Mouse (Mus musculus): ENCODE results near the gene Slc1a3.

Gene Slc1a3

DNA sequence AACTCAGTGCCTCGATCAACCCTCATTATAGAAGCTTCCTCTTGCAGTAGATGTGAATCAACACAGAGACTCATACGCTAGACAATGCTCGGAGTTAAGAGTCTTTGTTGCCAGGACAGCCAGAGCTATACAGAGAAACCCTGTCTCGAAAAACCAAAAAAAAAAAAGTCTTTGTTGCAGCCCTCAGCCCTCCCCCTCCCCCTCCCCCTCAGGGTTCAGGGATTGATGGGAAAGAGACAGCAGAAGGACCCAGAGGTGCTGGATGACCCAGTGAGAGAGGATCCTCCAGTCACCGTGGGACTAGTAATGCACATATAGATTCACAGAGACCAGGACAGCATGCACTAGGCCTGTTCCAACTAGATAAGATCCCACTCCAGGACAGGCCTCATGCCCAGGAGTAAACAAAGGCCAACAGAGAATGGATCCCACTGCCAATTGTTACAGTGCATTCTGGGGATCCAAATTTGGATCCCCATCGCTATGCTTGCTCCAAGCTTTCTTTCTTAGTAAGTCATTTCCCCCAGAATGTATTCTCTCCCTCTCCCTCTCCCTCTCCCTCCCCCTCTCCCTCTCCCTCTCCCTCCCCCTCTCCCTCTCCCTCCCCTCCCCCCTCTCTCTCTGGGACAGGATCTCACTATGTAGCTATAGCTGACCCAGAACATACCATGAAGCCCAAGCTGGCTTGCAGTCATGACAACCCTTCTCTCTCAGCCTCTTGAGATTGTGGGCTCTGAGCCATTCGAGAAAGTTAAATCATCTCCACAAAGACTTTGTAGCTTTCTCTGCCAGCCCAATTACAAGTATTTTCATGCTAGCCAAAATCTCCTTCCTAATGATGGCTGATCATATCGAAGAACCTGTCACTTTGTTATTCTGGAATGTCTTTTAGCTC lies 52.2 kb downstream of the Slc1a3 start:
- no peak for DNase-seq (ENCODE audit: low spot score)

DNA sequence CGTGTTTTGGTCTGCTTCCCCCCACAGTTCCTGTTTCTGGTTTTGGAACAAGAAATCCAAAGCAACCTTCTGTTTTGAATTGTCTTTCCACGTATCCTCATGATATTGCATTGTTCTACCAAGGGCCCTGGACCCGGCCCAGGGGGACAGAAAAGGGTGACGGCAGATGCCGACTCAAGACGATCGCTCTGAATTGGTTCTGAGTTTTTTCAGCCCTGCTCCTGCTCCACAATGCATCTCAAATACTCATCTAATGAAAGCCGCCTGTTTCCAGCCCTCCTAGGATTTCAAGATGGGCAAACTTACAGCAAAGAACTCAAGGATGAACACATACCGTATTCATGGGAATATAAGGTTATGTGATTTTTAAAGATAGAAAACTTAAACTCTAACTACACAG lies 55.3 kb downstream of the Slc1a3 start:
- DNase-seq (ENCODE audit: low spot score): no peak

DNA sequence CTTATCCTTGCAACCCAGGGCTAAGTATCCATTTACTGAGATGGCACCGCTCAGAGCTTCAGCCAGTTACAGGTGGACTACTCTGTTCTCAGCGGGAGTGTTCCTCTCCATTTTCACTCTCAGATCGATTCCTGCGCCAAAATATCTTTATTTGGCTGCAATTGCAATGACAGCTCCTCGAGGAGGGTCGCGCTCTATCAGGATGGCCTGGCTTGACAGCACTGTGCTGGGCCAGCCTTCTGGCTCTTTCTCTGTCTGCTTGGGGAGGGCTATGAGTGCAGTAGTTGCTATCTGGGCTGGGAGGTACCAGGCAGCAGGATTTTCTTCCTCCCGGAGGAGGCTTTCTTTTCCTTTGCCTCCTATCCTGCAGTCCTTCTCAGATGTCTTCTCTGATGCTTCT lies 57.9 kb downstream of the Slc1a3 start:
- no peak for DNase-seq (ENCODE audit: low spot score)

DNA sequence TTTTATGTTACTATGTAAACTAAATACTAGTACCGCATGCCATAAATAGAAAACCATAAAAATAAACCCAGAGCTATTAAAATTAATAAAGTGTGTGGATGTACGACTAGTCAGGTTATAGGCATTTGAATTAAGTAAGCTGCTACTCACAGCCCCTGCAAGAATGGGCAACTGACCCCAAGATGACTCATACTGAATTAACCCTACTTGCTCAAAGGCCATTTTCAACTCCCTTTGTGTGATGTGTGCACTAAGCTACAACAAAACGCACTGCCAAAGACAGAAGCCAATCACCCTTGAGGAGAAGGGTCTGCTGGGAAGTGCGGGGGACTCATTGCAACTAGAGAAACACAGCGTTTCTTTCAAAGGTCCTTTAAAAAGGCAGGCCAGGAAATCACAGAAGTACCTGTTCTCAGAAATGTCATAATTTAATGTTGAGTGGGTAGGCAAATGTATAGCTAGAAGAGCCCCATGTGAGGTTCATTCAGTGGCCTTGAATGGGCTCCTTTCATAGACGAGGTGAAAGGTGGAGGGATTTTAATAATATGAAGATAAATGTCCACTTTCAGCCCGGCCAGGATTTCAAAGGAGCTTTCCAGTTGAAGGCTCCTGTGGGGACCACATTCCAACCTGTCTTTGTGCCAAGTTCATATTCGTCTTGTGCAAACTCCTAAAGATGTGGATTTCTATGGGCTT lies 66.4 kb downstream of the Slc1a3 start:
- DNase-seq (ENCODE audit: low spot score): no peak

DNA sequence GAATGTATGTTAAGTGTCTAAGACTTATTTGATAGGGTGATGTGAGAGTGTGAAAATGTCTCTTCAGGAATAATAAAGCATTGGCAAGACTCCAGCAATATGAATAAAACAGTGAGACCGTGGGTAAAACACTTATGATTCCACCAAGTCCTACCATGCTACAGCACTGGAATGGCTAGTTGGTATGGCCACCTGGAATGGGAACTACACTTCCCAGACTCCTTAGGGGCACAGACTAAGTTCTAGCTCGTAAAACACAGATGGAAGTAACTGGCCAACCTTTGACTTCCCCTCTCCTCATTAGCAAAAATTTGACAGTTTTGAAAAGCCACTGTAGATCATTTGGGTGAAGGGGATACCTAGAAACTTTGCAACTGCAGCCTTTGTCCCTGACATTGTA lies 70.7 kb downstream of the Slc1a3 start:
- DNase-seq (ENCODE audit: low spot score): no peak

DNA sequence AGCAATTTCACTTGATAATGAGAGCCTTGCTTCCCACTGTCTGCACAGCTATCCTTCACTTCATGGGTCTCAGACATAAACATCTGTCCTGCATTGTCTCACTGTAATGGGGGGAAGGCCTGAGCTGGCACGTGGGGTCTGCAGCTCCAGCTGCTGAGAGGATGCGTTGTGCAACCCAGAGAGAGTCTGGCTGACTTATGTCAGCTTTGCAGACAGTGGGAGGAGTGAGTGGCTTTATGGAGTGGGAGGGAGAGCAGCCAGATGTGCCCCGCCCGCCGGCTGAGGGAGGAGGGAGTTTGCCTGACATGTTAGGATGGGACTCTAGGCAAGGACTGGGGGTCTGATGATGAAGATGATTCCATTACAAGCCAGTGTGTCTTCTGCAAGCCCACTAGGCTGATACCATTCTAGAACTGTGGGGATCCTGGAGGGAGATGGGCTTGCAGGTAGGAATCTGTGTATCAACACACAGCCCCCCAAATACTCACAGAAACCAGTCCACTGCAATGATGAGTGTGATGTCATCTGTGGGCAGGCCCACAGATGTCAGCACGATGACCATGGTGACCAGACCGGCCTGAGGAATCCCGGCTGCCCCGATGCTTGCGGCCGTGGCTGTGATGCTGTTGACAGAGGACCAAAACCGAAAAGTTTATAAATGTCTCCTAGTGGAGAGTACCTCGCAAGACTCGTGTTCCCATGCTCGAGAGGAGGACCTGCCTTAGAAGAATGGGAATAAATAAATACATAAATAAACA lies 71.8 kb downstream of the Slc1a3 start:
- no peak for DNase-seq (ENCODE audit: low spot score)

DNA sequence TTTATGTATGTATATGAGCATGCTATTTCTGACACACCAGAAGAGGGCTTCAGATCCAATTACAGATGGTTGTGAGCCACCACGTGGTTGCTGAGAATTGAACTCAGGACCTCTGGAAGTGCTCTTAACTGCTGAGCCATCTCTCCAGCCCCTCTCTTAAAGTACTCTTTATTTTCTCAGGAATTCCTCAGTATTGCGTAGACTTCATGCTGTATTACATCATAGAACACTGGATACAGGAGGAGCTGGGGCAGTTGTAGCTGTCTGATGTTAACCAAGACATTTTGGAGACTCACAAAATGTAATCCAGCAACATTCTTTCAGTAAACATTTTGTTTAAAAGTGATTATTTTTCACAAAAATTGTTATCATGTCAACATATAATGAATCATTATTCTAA lies 73.3 kb downstream of the Slc1a3 start:
- DNase-seq (ENCODE audit: low spot score): no peak

DNA sequence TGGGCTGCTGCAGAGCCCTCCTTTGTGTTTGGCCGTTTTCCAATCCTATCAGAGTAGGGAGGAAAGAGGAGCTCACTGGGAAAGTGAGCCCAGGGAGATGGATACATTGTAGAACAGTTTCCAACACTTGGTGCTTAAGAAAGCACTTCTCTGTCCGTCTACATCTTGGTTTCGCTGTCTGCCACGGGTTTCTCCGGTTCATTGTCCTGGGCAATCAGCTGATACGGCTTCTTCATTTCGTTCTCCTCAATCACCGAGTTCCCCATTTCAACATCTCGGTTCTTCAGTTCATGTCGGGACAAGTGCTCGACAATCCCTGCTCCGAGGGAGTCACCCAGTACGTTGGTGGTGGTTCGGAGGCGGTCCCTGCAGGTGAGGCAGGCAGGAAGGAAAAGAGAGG lies 74.6 kb downstream of the Slc1a3 start:
- no peak for DNase-seq (ENCODE audit: low spot score)

DNA sequence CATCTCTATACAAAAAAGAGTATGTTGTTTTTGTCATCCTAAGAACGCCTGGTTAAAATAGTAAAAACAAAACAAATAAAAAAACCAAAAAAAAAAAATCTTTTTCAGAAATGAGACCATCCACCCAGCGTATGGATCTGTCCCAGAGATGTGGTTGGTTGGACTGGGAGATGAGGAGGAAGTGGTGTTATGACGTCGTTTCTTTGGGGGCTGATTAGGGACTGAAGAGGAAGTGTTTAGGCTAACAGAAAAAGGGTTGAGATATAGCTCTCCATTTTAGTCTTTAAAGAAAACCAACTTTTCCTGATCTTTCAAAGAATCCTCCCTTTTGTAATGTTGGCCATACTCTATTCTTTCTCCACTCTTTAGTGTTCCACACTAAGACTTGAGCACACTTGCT lies 75.8 kb downstream of the Slc1a3 start:
- no peak for DNase-seq (ENCODE audit: low spot score)

DNA sequence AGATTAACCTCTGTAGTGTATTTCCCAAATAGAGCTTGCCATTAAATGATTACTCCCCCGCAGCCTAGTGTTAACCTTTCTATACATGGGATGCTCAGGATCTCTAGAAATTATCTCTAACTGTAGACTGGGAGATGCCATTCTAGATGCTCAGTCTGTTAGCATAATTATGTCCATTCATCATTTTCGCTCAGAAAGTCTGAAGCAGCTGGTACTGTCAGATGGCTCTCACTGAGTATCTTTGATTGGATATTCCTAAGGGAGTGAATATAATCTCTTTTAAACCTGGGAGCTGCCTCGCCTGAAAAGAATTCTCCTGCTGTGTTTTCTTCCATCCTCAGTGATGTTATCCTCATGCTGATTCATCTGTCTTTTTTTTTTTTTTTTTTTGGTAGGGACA lies 76.2 kb downstream of the Slc1a3 start:
- DNase-seq (ENCODE audit: low spot score): no peak

DNA sequence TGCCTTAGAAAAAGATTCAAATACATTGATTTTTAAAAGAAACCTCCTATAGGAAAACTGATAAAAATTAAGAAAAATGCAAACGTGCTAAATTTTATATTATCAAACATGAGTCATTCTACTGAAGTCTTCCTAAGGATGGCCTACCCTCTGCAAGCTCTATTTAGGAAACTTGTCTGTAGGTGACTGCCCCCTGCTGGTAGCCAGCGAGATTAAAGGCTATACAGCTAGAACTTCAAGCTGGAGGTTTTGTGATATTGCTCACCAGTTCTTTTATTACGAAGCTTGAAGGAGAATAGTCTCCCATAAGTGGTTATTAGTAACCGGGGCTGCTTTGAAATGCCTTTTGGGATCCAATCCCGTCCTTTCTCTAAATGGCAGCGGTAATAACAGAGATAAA lies 77.2 kb downstream of the Slc1a3 start:
- peak; percentile 57 for DNase-seq (ENCODE audit: low spot score)

DNA sequence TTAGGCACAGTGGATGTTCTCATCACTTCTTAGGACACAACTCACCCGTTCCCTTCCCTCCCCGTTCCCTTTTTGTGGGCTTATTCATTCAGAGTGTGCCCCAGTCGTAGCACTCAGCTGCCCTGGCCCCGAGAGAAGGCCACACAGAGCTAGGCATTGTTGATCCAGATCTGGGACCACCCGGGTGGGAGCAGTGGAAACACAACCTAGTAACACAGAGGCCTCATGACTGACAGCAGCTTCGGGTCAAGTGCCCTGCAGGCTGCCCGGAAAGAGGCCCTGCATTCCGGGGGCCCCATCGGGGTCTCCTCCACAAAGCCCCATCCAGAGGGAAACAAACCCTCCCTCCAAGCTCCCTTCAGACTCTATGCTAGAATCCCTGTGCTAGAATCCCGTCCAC lies 78.2 kb downstream of the Slc1a3 start:
- no peak for DNase-seq (ENCODE audit: low spot score)

DNA sequence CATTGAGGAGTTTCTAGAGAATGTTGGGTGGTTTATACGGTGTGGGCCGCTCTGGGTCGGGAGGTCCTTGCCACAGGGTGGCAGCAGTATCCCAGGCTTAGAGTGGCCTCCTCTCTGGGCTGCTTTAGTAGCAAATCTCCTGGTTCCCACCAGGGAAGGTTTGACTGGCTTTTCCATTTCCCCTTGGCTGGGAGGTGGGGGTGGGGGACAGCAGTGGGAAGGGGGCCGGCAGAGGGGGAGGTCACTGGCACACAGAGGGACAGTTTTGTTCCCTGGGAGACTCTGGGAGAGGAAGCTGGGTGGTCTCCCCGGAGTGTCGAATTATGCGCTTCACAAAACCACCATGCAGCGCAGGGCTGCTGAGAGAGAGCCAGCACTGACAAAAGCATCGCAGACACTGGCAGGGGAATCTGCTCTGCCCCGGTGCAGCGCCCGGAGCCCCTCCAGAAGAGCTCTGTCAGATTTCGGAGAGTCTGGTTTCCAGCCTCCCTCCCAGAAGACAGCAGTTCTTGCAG lies 81.2 kb downstream of the Slc1a3 start:
- peak; percentile 61 for DNase-seq (ENCODE audit: low spot score)

DNA sequence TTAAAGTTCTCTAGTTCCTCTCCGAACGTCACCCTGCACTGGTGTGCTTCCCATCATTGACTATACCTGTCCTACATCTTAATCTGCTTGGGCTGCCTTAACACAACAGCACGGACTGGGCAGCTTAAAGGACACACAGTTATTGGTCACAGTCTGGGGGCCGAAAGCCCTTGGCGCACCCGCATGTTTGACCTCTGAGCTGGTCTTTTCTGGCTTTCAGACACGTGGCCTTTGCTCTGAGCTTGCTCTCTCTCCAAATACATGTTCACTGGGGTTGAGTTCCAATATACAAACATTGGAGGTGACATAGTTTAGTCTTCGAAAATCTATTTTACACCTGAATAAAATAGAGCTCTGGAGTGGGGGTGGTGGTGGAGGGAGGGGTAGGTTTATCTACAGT lies 82.4 kb downstream of the Slc1a3 start:
- no peak for DNase-seq (ENCODE audit: low spot score)

DNA sequence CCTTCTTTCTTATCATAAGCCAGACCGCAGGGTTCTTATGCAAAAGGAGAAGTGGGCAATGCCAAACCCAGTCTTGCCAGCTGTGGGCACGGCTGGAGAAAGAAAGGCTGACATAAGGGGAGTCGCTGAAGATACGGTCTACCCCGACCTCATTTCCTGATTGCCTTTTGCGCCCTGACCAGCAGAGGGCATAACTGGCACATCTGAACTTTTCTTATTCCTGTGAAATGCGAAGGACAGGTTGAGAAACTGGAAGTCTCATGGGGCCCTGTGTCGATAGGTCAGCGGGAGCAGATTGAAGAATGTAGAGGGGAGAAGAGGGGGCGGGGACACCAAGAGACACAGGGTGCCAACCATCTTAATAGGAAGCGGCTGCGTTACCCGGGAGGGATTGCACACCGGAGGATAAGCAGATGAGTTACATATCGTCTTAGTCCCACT lies 83.4 kb downstream of the Slc1a3 start:
- DNase-seq (ENCODE audit: low spot score): peak; percentile 68

DNA sequence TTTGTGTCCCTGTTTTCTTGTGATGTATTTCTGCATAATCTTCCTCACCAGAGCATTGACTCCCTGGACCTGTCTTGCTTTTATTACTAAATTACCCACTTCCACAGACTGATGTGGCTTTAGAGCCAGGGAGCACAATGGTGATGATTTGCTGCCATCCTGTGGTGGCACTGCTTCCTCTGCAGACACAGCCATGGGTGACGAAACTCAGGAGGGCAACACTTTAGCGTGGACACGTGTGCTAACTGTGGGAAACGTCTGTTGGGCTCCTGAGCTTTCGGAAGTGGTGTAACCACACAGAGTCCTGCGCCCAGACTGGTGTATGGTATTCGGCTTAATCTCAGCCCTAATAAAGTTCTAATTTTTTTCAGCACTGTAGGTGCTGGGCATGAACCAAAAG lies 85.2 kb downstream of the Slc1a3 start:
- no peak for DNase-seq (ENCODE audit: low spot score)

DNA sequence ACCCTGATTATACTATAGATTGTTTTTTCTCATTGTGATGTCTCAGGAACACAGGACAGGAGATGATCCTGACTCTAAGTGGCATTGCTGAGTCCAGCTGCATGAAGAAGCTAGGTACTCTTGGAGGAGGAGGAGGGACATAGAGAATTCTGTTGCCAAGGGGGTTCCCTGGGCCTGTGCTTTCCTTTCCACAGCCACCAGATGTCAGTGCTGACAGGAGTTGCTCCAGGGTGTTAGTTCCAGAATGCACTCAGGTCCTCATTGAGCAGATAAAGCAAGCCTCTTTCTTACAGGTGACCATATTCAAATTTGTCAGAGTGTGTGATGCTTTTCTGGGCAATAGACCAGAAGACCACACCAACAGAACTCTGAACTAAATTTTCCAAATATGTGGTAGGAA lies 86.7 kb downstream of the Slc1a3 start:
- no peak for DNase-seq (ENCODE audit: low spot score)

DNA sequence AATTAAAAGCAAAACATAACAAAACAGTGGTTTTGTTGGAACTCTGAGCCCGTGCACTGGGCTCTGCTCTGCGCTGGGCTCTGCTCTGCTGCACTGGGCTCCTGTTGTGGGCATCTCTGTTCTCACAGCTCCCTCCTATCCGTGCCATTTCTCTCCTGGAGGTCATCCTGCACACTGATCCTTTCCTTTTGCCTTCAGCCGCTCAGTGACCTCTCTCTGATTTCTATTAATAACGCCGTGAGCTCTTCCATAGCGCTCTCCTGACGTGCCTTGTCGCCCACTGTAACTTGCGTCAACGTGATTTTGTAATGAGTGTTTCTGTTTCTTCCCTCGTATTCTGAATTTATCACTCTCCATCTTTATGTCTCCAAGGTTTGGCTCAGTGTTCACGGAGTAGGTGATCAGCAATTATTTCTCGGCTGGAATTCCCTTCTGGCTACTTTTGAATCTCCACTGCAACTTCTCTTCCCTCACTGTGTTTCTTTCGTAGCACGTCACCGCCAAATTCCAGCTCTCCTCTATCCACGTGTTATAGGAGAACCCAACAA lies 91.0 kb downstream of the Slc1a3 start:
- DNase-seq (ENCODE audit: low spot score): no peak

DNA sequence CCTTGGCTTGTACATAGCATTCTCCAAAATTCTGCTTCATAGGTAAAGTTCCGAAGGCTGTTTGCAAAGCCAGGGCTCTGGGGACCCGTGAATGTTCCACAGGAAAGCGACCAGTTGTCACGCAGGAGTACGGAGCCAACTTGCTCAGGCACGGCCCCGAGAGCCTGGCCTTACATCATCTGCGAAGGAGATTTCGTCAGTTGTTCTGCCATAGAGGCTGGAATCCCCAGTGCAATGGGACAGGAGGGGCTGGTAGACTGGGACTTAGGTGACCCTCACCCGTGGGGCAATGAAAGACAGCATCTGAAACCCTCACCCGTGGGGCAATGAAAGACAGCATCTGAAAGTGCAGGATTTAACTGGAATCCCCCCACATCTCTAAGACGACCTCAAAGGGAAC lies 94.3 kb downstream of the Slc1a3 start:
- DNase-seq (ENCODE audit: low spot score): no peak

DNA sequence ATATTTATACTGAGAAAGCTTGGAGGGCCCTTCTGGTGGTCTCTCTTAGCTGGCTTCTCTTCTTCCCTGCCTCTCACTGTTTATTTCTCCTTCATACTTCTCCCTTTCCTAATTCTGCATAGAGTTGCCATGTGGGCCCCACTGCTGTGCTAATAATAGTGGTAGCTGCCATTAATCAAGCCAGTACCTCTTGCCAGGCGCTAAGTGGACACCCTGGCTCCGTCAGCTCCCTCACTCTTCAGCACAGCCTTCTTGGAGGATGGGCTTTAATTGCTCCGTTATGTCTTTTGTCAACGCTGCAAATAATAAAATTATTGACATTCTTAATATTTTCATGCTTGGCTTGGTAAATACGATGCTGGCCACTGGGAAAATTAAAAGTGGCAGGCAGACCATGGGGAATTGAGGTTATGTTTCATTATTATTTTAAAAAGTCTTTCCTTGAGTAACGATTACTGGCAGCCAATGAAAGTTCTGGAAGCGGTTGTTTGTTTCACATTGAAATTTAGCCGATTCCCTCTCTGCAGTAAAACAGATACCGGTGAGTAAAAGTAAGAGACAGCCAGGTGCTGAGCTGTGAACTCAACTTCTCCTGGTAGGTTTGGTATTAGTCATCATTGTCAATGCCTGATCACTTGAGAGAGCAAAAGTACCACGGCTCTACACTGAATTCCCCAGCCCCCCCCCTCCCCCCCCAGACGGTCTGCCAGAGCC lies 94.9 kb downstream of the Slc1a3 start:
- no peak for DNase-seq (ENCODE audit: low spot score)

DNA sequence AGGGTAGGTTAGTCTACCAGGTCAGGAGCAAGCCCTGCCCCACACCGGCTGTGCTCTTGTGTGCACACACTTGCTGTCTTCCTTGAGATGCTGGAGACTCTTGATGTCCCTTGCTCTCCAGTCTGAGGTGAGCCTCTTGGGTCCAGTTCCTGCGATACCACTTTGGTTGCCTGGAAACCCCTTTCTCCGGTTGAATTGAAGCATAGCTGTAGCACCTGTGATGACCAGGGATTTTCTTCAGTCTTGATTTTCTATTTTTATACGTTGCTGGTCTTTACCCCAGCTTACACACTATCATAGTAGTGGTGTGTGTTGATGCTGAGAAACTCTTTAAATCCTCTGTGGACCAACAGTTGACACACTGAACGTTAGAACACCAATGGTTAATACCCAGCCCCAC lies 95.9 kb downstream of the Slc1a3 start:
- DNase-seq (ENCODE audit: low spot score): no peak
